Mouse (Mus musculus) ES-Bruce4 (cell line): ENCODE measurements around the gene D5Ertd579e. TPM values are rescaled to one million over a fixed set of nuclear protein-coding genes. Genes with fewer than 3 reads are reported as not detected.

Source experiments
- H3K27ac ChIP-seq: 2 replicates; pipeline ENCODE4 v1.5.1; 2012; ENCODE audit warnings: low read length, inconsistent platforms; ENCODE audit not compliant: insufficient read depth
- H3K27me3 ChIP-seq: 2 replicates; pipeline ENCODE4 v1.6.1; 2012; ENCODE audit warnings: mild to moderate bottlenecking, low read length, inconsistent platforms; ENCODE audit not compliant: control insufficient read depth, poor library complexity, insufficient read depth, severe bottlenecking
- H3K36me3 ChIP-seq: 2 replicates; pipeline ENCODE4 v1.6.1; 2012; ENCODE audit warnings: inconsistent platforms, mild to moderate bottlenecking, low read length, moderate library complexity; ENCODE audit not compliant: control insufficient read depth, poor library complexity, insufficient read depth, severe bottlenecking
- H3K4me1 ChIP-seq: one replicate; pipeline ENCODE4 v1.8.1; 2011; ENCODE audit warnings: low read length; ENCODE audit not compliant: control insufficient read depth, insufficient read depth
- H3K4me3 ChIP-seq: 2 replicates; pipeline ENCODE4 v1.5.1; 2011; ENCODE audit warnings: low read depth, mild to moderate bottlenecking, low read length
- H3K9ac ChIP-seq: 2 replicates; pipeline ENCODE4 v1.6.1; 2012; ENCODE audit warnings: low read depth, mild to moderate bottlenecking, inconsistent platforms; ENCODE audit not compliant: poor library complexity, severe bottlenecking
- H3K9me3 ChIP-seq: replicated peaks from 2 replicates; pipeline ENCODE4 v1.6.1; 2012; ENCODE audit warnings: mild to moderate bottlenecking, low read length, inconsistent platforms; ENCODE audit not compliant: control insufficient read depth, poor library complexity, insufficient read depth, severe bottlenecking
- CTCF ChIP-seq: IDR thresholded peaks from one replicate; pipeline ENCODE4 v1.8.1; 2011; ENCODE audit warnings: low read depth, low read length
- EP300 ChIP-seq: IDR thresholded peaks from 2 replicates; pipeline ENCODE4 v1.6.1; 2011; ENCODE audit warnings: low read depth, low read length; ENCODE audit not compliant: insufficient read depth
- POLR2A ChIP-seq: IDR thresholded peaks from one replicate; pipeline ENCODE4 v1.8.1; 2011; ENCODE audit warnings: low read length; ENCODE audit not compliant: insufficient read depth
- polyA plus RNA-seq: library from polyadenylated mRNA; stranded (reverse); fragments of >200 nt; gene quantifications from 2 replicates; pipeline ENCODE4 v1.2.4, GENCODE M21; 2011; ENCODE audit warnings: low read depth; ENCODE audit not compliant: missing spikeins, insufficient read depth, insufficient read length

Gene D5Ertd579e
- polyA plus RNA-seq, 1 experiment, result 44.1 TPM

DNA sequence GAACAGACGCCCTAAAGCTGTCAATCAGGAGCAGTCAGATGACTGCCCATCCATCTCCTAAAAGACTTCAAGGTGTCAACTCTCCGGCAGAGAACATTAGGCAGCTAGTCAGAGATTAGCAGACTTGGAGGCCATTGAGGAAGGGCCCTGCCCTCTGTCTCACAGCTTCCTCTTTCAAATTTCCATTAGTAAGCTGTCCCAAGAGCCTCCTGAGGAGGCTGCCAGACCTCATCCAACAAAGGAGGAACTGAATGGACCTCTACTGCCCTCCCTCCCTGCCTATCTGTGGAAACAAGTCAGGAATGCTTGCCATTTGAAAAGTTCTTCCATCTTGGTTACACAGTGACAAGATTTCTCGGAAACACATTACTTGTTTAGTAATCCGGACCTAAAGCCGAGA is 16.0 kb upstream of the D5Ertd579e start:
- Histone ChIP-seq H3K4me3 (no peak overlapping the region), H3K27me3 (no peaks in the 10 kb centered on the region), H3K9ac (no peak overlapping the region), H3K9me3 (no peaks in the 10 kb centered on the region), H3K27ac (no peak overlapping the region), H3K4me1 (no peaks in the 10 kb centered on the region), H3K36me3 (no peaks in the 10 kb centered on the region)
- TF ChIP-seq EP300, result no peak
- TF ChIP-seq POLR2A, result no peak
- TF ChIP-seq CTCF, result no peak

DNA sequence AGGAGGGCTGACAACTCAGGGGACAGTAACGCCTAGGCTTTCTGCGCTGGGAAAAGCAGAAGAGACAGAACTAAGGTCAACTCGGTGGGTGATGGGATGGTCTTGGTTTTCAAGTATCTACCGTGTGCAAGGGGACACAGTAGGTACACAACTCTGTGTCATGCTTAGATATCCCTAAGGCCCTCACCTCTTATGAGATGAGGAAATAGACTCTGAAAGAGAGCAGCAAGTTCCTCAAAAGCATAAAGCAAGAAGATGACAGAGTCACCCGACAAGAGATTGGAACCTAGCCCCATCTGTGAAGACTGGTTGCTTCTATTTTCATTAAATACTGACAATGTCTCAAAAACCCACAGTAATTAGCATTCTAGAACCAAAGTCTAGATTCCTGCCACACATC is 10.0 kb upstream of the D5Ertd579e start:
- H3K27ac ChIP-seq, result no peak overlapping the region
- no peaks in the 10 kb centered on the region for H3K27me3 ChIP-seq
- H3K9ac ChIP-seq, result no peak overlapping the region
- no peaks in the 10 kb centered on the region for H3K36me3 ChIP-seq
- no peaks in the 10 kb centered on the region for H3K4me1 ChIP-seq
- no peaks in the 10 kb centered on the region for H3K9me3 ChIP-seq
- TF ChIP-seq EP300, result no peak
- no peak for TF ChIP-seq CTCF
- TF ChIP-seq POLR2A, result no peak
- no peak overlapping the region for H3K4me3 ChIP-seq

DNA sequence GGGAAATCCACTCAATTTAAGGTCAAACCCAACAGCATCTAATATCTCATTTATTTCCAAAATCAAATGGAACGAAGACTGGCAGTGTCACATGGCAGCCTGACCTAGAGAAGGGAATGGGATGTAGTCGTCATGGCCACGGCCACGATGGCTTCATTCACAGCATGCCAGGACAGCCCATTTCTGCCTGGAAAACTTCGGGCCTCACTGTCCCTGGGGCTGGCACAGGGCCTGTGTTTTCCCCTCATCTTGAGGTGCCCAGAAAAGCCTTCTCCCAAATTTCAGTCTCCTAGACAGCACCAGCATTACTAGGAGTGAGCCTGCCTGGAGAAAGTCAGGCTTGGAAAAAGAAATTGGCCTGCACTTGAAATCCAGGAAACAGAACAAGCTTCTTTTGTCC is 9.6 kb upstream of the D5Ertd579e start:
- TF ChIP-seq CTCF (no peak), EP300 (no peak), POLR2A (no peak)
- Histone ChIP-seq H3K9me3 (no peaks in the 10 kb centered on the region), H3K4me3 (no peak overlapping the region), H3K36me3 (no peaks in the 10 kb centered on the region), H3K9ac (no peak overlapping the region), H3K4me1 (no peaks in the 10 kb centered on the region), H3K27me3 (no peaks in the 10 kb centered on the region), H3K27ac (no peak overlapping the region)

DNA sequence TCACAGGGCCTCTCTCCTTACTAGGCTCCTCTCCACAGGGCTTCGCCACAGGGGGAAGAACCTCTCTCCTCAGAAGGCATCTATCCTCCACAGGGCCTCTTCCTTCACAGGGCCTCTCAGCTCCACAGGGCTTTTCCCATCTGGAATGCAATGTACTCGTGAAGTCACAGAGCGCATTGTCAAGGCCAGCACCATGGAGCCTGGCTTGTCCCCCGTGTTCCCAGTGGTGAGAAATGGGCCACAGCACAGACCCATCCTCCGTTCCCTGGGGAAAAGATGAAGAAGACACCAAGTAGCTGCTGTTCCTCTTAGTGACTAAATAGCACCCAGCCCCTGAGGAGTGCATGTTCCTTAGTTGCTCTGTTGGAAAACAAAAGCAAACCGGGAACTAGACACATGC is 8.9 kb upstream of the D5Ertd579e start:
- H3K36me3 ChIP-seq, result no peaks in the 10 kb centered on the region
- H3K4me3 ChIP-seq, result no peak overlapping the region
- H3K9me3 ChIP-seq, result no peaks in the 10 kb centered on the region
- no peak for TF ChIP-seq EP300
- H3K27me3 ChIP-seq, result no peaks in the 10 kb centered on the region
- no peaks in the 10 kb centered on the region for H3K4me1 ChIP-seq
- no peak overlapping the region for H3K27ac ChIP-seq
- H3K9ac ChIP-seq, result no peak overlapping the region

DNA sequence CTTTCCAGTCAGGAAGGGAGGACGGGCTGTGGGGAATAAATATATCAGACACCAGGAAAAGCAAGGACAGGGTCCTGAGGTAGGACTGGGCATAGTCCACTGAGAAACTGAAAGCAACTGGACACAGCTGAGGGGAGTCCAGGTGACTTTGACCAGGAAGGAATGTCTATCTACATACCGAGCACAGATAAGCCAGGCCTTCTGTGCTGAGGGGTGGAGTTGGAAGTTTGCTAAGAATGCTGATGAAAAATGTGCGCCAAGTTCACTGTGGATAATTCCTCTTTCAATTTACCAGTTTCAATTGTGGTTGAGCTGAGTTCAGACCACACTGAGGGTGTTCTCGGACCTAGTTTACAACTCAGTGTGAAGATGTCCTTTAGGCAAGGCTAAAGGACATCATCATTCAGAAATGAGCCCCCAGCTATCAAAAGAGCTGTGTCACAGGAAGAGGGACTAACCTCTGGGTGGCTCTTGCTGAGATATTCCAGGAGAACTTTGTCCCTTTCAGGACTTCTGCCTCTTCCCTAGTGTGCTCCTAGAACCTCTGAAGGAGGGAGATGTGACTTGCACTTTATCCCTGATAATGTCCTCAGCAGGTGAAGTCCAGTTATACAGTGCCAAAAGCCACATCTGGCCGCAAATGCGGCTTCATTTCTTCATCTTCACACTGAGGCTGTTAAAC is 5.3 kb upstream of the D5Ertd579e start:
- TF ChIP-seq POLR2A (no peak), CTCF (no peak), EP300 (no peak)
- no peaks in the 10 kb centered on the region for H3K36me3 ChIP-seq
- H3K4me1 ChIP-seq, result no peaks in the 10 kb centered on the region
- no peak overlapping the region for H3K9ac ChIP-seq
- H3K27me3 ChIP-seq, result no peaks in the 10 kb centered on the region
- no peak overlapping the region for H3K4me3 ChIP-seq
- H3K9me3 ChIP-seq, result no peaks in the 10 kb centered on the region
- no peak overlapping the region for H3K27ac ChIP-seq

DNA sequence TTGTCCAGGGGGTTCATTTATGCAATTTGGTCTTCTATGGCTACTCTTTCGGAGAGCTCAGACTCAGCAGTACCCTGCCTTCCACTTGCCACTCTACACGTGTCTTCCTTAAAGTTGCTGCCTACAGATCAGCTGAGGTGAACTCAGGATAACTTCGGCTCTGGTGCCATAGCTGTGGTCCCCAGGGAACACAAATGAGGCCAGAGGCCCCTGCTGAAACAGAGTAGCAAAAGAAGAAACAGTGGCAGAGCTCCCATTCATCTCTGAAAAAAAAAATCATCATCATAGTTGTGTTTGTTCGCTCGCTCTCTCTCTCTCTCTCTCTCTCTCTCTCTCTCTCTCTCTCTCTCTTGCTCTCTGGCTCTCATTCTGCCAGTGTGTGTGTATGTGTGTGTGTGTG is 2.9 kb upstream of the D5Ertd579e start:
- no peaks in the 10 kb centered on the region for H3K36me3 ChIP-seq
- H3K9ac ChIP-seq, result no peak overlapping the region
- no peak overlapping the region for H3K4me3 ChIP-seq
- no peaks in the 10 kb centered on the region for H3K9me3 ChIP-seq
- H3K27ac ChIP-seq, result no peak overlapping the region
- no peaks in the 10 kb centered on the region for H3K27me3 ChIP-seq
- TF ChIP-seq EP300 (no peak), CTCF (no peak), POLR2A (no peak)
- no peaks in the 10 kb centered on the region for H3K4me1 ChIP-seq
